Mouse (Mus musculus) liver, embryonic 12.5 days (tissue): ENCODE measurements at regions not wholly inside any gene's neighbourhood (a gene's known extent, or its start where the extent isn't known, plus 50 kb on each side); places are given as distances from the start of the nearest gene placed in this dataset.

Experiments used
- ATAC-seq: fragments of 200-750 bp; cut with Nextera tagmentation; 2 replicates; pipeline ENCODE4 v1.8.0; 2017; ENCODE audit warnings: moderate number of reproducible peaks, mild to moderate bottlenecking, moderate library complexity
- H3K27ac ChIP-seq: fragments of 300-500 bp; sonication (generic); 2 replicates; pipeline ENCODE4 v1.5.1; 2016; ENCODE audit warnings: mild to moderate bottlenecking
- H3K27me3 ChIP-seq: fragments of 300-500 bp; sonication (generic); replicated peaks from 2 replicates; pipeline ENCODE4 v1.6.1; 2016; ENCODE audit warnings: mild to moderate bottlenecking, moderate library complexity
- H3K36me3 ChIP-seq: fragments of 300-500 bp; sonication (generic); 2 replicates; pipeline ENCODE4 v1.6.1; 2016; ENCODE audit warnings: mild to moderate bottlenecking, moderate library complexity
- H3K4me1 ChIP-seq: fragments of 300-500 bp; sonication (generic); 2 replicates; pipeline ENCODE4 v1.6.1; 2016
- H3K4me2 ChIP-seq: fragments of 300-500 bp; sonication (generic); 2 replicates; pipeline ENCODE4 v1.6.1; 2016; ENCODE audit warnings: mild to moderate bottlenecking, moderate library complexity
- H3K4me3 ChIP-seq: fragments of 300-500 bp; sonication (generic); 2 replicates; pipeline ENCODE4 v1.5.1; 2016; ENCODE audit warnings: mild to moderate bottlenecking, moderate library complexity
- H3K9ac ChIP-seq: fragments of 300-500 bp; sonication (generic); 2 replicates; pipeline ENCODE4 v1.6.1; 2016; ENCODE audit warnings: mild to moderate bottlenecking, moderate library complexity
- H3K9me3 ChIP-seq: fragments of 300-500 bp; sonication (generic); replicated peaks from 2 replicates; pipeline ENCODE4 v1.6.1; 2016; ENCODE audit warnings: mild to moderate bottlenecking, moderate library complexity
- WGBS: fragments of 180-500 bp; shearing (Covaris S2); methylation state at CpG from one replicate; pipeline ENCODE4 v1.1.7; 2016; ENCODE audit not compliant: insufficient replicate concordance; 5-methylcytosine and 5-hydroxymethylcytosine counted together

DNA sequence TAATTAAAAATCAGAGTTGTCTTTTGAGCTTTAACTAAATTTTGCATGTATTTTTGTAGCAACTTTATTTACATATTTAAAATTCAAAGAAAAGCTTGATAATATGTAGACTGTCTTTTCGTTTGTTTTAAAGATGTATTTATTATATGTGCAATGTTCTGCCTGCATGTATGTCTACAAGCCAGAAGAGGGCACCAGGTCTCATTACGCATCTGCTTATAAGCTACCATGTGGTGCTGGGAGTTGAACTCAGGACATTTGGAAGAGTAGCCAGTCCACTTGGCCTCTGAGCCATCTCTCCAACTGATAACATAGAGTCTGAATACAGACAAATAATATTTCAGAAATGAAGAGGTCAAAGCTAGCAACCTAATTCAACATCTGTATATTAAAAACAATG lies 1211.4 kb downstream of the 9330182O14Rik start:
- no peak overlapping the region for H3K9ac ChIP-seq
- no peaks in the 10 kb centered on the region for H3K4me1 ChIP-seq
- no peak overlapping the region for H3K4me3 ChIP-seq
- no peaks in the 10 kb centered on the region for H3K27me3 ChIP-seq
- no peak for ATAC-seq
- H3K36me3 ChIP-seq: no peaks in the 10 kb centered on the region
- H3K27ac ChIP-seq: no peak overlapping the region
- WGBS: 63% methylated on average over 2 of the region's 2 CpGs
- H3K9me3 ChIP-seq: 0 out of 2 replicates have a peak, but pooled peaks cover 3% of the 10 kb centered on the region
- no peak overlapping the region for H3K4me2 ChIP-seq

DNA sequence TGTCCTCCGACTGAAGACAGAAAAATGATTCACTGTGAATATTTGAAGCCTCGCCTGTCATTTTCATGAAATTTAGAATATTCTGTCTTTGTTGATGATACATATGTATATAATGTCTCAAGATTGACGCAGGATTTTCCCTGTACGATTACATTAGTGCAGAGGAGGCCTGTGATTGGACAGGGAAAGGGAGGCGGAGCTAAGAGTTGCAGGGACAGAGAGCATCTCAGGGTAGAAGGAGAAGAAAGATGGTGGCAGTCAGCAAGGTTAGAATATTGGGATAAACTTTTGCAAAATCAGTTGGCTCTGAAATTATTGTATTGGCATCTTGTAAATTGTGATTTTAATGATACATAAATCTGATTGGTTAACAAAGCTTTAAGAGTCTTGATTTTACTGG lies 1213.1 kb downstream of the 9330182O14Rik start:
- ATAC-seq: no peak

DNA sequence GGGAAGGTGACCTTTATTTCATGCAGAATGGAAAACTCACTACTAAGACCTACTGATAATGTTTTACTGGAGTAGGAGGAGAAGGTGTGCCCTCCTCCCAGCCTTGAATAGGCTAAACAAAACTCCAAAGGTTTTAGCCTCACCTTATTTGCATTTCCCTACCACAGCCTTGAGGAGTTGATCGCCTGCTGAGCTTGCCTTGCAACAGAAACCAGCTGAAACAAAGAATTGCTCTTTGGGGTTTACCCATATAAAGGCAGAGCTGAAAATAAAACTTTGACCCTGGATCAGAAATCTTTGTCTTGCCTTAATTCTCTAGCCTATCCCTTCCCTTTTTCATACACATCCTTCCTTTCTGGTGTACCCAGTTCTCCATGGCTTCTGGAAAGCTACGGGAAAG lies 1218.0 kb downstream of the 9330182O14Rik start:
- H3K27ac ChIP-seq: no peak overlapping the region
- H3K27me3 ChIP-seq: no peaks in the 10 kb centered on the region
- 30% methylated on average over 1 of the region's 2 CpGs for WGBS
- no peak for ATAC-seq
- no peak overlapping the region for H3K4me3 ChIP-seq
- no peaks in the 10 kb centered on the region for H3K4me1 ChIP-seq
- H3K9ac ChIP-seq: no peak overlapping the region
- no peaks in the 10 kb centered on the region for H3K36me3 ChIP-seq
- no peaks in the 10 kb centered on the region for H3K9me3 ChIP-seq
- no peak overlapping the region for H3K4me2 ChIP-seq

More for the DNA sequence above, 1213.1 kb downstream of the 9330182O14Rik start:
- no peaks in the 10 kb centered on the region for H3K36me3 ChIP-seq
- no peak overlapping the region for H3K4me2 ChIP-seq
- no peak overlapping the region for H3K4me3 ChIP-seq
- 54% methylated on average over 5 of the region's 5 CpGs for WGBS
- no peaks in the 10 kb centered on the region for H3K4me1 ChIP-seq
- no peak overlapping the region for H3K27ac ChIP-seq
- H3K9me3 ChIP-seq: no peaks in the 10 kb centered on the region
- no peaks in the 10 kb centered on the region for H3K27me3 ChIP-seq
- H3K9ac ChIP-seq: no peak overlapping the region

DNA sequence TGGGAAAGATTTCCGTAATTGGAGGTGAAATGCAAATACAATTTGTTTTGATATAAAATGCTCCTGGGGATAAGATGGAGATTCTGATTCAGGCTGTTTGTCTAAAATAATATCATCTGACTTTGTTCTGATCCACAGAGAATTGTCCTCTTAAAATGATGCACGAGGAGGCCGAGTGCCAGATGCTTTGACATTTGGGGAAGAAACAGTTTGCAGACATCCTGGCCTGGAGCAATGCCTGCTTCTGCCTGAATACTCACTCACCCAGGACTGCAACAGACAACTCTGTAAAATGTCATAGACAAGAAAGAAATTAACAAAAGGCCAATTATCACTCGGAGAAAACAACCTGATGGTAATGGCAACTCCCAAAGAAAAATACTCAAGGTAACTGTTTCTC lies 1225.1 kb downstream of the 9330182O14Rik start:
- H3K9me3 ChIP-seq: no peaks in the 10 kb centered on the region
- no peaks in the 10 kb centered on the region for H3K4me1 ChIP-seq
- H3K27me3 ChIP-seq: no peaks in the 10 kb centered on the region
- H3K36me3 ChIP-seq: no peaks in the 10 kb centered on the region
- H3K4me3 ChIP-seq: no peak overlapping the region
- no peak overlapping the region for H3K9ac ChIP-seq
- H3K4me2 ChIP-seq: no peak overlapping the region
- WGBS: 72% methylated on average over 4 of the region's 4 CpGs
- ATAC-seq: no peak
- no peak overlapping the region for H3K27ac ChIP-seq

DNA sequence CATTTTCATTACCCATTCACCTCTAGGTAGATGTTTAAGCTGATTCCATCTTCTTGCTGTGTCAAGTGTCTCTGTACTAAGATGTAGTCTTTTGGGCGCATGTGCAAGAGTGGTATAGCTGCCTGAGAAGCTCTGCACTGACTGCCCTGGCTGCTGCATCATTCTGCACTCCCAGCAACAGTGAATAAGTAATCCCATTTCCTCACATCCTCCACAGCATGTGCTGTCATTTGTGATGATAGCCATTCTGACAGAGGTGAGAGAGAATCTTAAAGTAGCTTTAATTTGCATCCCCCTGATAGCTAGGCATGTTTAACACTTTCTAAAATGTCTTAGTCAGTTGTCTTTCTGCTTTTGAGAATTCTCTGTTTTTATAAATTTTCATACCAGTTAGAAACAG lies 1240.5 kb downstream of the 9330182O14Rik start:
- no peak overlapping the region for H3K4me3 ChIP-seq
- no peak overlapping the region for H3K9ac ChIP-seq
- H3K27ac ChIP-seq: no peak overlapping the region
- H3K27me3 ChIP-seq: no peaks in the 10 kb centered on the region
- 53% methylated on average over 1 of the region's 1 CpGs for WGBS
- ATAC-seq: no peak
- no peaks in the 10 kb centered on the region for H3K9me3 ChIP-seq
- no peak overlapping the region for H3K4me2 ChIP-seq
- H3K4me1 ChIP-seq: no peaks in the 10 kb centered on the region
- no peaks in the 10 kb centered on the region for H3K36me3 ChIP-seq

DNA sequence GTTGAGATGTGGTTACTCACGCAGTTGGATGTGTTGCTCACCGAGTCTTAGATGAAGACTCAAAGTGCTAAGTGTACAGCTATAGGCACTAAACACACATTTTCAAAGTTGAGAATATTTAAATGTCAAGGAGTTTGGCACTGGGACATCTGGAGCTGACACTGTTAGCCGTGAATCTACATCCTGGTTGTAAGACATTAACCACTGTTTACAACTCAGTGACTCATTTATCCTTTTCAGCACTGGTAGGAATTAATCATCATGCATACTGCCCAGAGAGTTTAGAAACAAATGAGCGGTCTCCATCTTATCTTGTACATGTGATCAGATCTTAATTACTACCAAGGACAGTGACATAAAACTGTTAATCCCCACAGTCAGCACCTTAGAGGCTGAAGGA lies 1241.7 kb downstream of the 9330182O14Rik start:
- Histone ChIP-seq H3K4me1 (no peaks in the 10 kb centered on the region), H3K4me2 (no peak overlapping the region), H3K9me3 (no peaks in the 10 kb centered on the region), H3K36me3 (no peaks in the 10 kb centered on the region), H3K27ac (no peak overlapping the region), H3K9ac (no peak overlapping the region), H3K27me3 (no peaks in the 10 kb centered on the region), H3K4me3 (no peak overlapping the region)
- 66% methylated on average over 4 of the region's 4 CpGs for WGBS
- ATAC-seq: no peak

DNA sequence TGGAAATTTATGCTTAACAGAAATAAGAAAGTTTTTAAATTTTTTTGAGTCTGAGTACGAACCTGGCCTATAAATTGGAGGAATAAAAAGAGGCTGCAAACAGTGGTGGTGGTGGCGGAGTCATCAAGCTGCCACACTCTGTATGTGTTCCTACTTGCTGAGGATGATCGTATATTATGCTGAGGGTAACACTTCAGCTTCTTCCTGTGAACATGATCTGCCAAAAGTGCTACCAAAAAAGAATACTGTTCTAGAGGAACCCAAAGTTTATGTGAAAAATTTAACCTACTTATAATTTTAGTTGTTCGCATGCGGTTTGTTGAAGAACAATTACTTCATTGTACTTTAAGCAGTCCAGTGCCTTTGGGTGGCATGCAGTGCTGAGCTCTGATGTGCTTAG lies 1245.5 kb downstream of the 9330182O14Rik start:
- Histone ChIP-seq H3K27ac (no peak overlapping the region), H3K36me3 (no peaks in the 10 kb centered on the region), H3K4me2 (no peak overlapping the region), H3K4me3 (no peak overlapping the region), H3K9me3 (no peaks in the 10 kb centered on the region), H3K27me3 (no peaks in the 10 kb centered on the region), H3K9ac (no peak overlapping the region), H3K4me1 (no peaks in the 10 kb centered on the region)
- ATAC-seq: no peak
- 70% methylated on average over 5 of the region's 5 CpGs for whole genome bisulfite sequencing

DNA sequence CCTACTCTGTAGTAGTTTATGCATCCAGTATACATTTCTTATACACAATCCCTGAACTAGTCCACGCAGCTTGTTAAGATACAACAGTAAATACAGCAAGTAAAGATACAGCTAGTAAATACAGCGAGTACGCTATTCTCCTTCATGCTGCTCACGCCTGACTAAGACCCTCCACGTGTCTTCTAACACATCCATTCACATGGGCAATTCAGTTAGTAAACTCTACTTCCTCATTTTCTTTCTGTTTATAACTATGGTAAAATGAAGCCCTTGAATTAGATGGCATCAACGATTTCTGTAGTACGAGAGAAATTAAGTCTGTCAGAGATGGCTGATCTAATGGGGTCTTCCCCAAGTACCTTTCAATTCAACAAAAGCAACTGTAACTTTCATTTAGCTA lies 1246.3 kb downstream of the 9330182O14Rik start:
- no peak overlapping the region for H3K27ac ChIP-seq
- ATAC-seq: no peak
- 78% methylated on average over 7 of the region's 7 CpGs for WGBS
- no peak overlapping the region for H3K9ac ChIP-seq
- H3K9me3 ChIP-seq: no peaks in the 10 kb centered on the region
- H3K4me2 ChIP-seq: no peak overlapping the region
- H3K4me1 ChIP-seq: no peaks in the 10 kb centered on the region
- no peaks in the 10 kb centered on the region for H3K36me3 ChIP-seq
- no peaks in the 10 kb centered on the region for H3K27me3 ChIP-seq
- no peak overlapping the region for H3K4me3 ChIP-seq

DNA sequence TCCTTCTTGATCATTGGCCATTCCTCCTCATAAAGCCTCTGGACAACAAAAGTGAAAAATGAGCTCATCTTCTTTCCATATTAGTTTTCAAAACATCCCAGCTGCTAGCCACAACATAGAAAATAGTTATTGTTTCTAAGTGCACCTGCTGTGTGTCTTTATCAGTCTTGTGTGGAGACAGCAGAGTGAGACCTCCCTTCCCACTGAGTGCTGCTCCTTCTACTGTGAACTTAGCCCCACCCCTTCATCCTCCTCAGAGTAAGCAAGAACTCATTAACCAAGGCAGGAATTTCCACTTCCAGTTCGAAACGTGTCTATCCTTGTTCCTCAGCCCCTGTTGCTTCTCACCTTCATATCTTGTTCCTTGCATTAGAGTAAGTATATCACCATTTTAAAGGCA lies 1256.5 kb downstream of the 9330182O14Rik start:
- H3K27ac ChIP-seq: no peak overlapping the region
- no peaks in the 10 kb centered on the region for H3K9me3 ChIP-seq
- no peak overlapping the region for H3K4me3 ChIP-seq
- H3K4me1 ChIP-seq: no peaks in the 10 kb centered on the region
- ATAC-seq: no peak
- no peaks in the 10 kb centered on the region for H3K27me3 ChIP-seq
- H3K4me2 ChIP-seq: no peak overlapping the region
- H3K36me3 ChIP-seq: no peaks in the 10 kb centered on the region
- no peak overlapping the region for H3K9ac ChIP-seq
- WGBS: 25% methylated on average over 2 of the region's 2 CpGs
